Mouse (Mus musculus): ENCODE results near the gene Hgd.

Hgd gene

DNA sequence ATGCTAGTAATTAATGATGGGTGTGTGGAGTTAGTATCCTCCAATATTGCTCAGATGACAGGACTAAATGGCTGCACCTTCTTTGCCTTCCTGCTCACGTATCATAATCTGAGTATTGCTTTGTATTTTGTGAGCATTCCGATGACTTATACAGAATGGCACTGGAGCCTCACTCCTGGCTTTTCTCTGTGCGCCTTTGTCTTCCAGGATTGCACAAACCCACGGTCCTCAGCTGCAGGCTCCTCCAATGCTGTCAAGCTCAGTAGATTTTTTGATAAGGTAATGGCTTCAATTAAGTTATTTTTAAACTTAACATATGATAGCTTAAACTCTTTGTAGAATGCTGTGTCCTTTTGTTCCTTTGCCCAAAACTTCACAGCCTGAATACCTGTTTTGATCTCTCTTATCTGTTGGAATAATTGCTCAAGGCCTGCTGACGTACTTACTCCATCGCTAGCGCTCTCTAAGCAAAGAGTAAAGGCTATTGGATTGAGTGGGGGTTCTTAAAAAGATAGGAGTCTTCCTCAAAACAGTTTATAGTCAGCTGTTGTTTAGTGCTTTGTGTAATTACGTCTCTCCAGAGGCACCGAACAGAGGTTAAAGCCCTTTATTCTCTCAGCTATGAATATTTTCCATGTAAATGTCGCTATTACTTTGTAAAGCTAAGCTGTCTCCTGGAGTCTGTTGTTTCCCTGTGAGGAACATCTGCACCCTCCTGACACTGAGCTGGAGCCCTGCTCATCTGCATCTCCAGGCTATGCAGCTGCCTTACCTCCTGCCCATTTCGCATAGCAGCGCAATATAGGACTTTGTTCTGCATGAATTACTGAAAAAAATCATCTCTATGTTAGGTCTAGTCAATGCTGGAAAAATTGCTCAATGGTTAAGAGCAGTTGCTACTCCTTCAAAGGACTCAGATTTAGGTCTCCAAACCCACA is 12.6 kb upstream of the Hgd start:
- TF ChIP-seq GATA4 (IDR thresholded peaks at IDR 0.05; ENCODE audit: insufficient replicate concordance, low read length), result peak; percentile 97

DNA sequence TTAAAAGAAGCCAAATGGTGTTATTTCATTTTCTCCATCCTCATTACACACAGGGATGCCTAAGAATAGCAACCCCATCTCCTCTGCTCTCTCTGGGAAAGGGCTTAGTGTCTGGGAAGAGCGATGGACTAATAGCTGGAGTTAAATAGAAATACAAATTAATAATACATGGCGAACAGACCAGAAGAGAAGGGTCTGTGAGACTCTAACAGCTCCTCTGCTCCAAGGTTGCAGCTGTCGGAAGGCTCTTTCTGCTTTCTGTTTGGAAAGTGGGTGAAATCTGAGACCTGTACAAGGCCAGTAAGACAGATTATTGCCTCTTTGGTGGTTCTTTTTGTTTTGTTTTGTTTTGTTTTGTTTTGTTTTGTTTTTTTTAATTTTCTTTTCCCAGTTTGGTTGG is 8.4 kb upstream of the Hgd start:
- TF ChIP-seq GATA4 (IDR thresholded peaks at IDR 0.05; ENCODE audit: insufficient replicate concordance, low read length), result no peak

DNA sequence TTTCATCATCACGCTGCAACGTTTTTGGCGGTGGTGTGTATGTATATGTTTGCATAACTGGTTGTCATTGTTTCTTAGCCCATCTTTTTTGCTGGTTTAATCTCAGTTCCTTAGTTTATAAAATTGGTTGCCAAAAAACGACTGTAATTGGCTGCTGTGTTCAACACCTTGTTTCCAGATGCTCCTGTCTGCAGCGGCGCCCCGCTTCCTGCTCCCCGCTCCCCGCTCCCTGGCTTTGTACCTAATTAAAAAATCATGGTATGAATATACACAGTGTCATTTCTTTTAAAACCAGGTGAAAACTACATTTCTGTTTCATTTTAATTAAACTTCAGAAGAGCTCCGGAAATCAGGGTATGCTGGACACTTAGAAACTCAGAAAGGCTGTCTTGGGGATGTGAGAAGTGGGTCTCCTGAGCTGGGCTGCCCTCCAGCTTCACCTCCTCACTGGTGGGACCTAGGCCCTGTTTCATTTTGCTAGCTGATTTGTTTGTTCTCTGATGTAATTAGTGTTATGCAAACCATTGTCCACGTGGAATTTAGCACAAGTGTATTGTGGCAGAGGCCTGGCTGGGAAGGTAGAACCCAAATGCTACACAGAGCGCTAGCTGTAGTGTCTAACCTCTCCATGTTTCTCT is 7.7 kb upstream of the Hgd start:
- TF ChIP-seq GATA4 (IDR thresholded peaks at IDR 0.05; ENCODE audit: insufficient replicate concordance, low read length), result no peak

DNA sequence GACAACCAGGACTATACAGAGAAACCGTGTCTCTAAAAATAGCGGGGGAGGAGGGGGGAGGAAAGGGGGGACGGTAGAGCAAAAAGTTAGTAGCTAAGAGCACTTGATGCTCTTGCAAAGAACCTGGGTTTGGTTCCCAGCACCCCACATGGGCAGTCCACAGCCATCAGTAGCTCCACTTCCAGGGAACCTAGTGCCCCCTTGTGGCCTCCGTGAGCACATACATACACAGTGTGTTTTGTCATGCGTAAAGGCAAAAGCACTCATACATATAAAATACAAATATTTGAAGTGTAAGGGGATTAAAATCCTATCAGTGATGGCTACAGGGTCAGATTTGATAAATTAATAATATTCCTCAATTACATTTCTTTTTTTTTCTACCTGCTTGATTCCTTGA is 6.9 kb upstream of the Hgd start:
- no peak for TF ChIP-seq GATA4 (IDR thresholded peaks at IDR 0.05; ENCODE audit: insufficient replicate concordance, low read length)

DNA sequence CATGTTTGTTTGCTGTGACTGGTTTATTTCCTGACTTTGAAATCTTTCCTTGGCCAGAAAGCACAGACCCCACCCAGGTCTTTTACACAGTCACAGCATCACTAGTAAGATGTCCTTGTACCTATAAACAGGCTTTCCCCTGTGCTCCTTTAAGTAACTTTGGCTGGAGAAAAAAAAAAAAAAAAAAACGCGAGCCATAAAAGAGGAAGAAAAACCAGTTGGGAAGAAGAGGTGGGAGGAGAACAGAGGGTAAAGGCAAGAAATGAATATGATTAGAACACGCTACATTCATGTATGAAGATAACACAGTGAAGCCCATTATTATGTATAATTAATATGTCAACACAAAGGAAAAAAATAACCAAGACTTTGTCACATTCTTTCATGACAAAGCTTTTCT is 4.6 kb upstream of the Hgd start:
- TF ChIP-seq GATA4 (IDR thresholded peaks at IDR 0.05; ENCODE audit: insufficient replicate concordance, low read length), result no peak

DNA sequence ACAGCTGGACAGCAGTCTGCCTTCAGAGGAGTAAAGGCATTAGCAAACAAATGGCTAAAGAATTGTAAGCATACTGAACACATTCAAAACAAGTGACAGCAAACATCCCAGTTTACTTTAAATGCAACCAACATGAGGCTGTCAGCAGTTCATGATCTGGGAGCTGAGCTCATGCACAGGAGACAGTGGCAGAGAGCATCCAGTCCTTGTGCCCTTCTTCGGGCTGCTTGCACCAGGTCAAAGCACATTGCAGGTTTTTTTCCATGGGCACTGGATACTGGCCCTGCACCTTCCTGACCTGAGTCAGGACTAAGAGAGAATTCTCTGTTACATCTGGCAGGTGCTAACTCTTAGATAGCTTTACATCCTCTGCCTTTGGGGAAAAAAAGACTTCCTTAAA is 362 bp upstream of the Hgd start:
- peak; percentile 27; the same call in 1 of the 2 replicates for TF ChIP-seq GATA4 (IDR thresholded peaks at IDR 0.05; ENCODE audit: insufficient replicate concordance, low read length)

DNA sequence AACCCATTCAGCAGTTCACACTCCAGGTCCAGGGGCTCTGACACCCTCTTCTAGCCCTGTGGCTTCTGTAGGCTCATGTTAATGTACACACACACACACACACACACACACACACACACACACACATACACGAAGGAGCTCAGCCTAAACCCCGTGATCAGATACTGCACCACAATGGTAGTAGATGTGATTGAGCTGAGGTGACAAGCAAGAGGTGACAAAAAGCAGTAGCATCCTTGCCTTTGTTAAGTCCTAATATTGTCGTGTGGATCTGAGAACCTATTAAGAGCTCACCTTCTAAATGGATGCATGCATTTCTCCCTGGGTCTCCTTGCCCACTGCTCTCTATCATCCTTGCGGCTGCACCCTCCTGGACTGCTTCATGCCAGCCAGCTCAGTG is 698 bp downstream of the Hgd start:
- TF ChIP-seq GATA4 (IDR thresholded peaks at IDR 0.05; ENCODE audit: insufficient replicate concordance, low read length), result no peak

DNA sequence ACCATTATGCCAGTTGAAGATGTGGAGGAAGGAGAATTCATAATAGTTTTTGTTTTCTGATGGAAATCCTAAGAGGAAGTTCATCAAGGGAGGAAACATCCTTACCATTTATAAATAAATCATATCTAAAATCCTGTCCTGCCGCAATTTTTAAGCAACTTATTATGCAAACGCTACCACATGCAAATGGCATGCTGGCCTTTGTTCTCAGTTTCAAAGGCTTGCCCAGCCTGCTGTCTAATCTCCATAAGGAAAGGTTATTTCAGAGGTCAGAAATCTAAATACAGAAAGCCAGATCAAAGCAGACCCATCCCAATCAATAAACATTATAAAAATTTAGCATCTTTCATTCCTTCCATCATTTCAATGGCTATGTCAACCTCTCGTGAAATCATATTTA is 1.9 kb downstream of the Hgd start:
- no peak for TF ChIP-seq GATA4 (IDR thresholded peaks at IDR 0.05; ENCODE audit: insufficient replicate concordance, low read length)

DNA sequence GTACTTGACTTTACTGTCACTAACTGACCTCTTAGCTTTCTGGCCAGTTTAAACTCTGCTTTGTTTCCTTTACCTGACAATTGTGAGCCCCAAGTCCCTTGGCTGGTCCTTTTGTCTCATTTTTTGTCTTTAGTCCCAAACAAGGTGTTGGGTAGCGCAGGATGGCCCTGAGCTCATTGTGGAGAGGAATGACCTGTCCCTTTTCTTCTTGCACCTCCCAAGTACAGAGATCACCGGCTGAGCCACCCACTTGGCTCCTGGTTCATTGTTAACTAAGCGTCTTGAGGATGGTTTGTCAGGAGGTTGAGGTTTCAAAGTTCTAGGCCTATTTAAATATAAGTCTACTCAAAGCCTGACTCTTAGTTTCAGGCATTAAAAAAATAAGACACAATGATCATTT is 3.4 kb downstream of the Hgd start:
- no peak for TF ChIP-seq GATA4 (IDR thresholded peaks at IDR 0.05; ENCODE audit: insufficient replicate concordance, low read length)

DNA sequence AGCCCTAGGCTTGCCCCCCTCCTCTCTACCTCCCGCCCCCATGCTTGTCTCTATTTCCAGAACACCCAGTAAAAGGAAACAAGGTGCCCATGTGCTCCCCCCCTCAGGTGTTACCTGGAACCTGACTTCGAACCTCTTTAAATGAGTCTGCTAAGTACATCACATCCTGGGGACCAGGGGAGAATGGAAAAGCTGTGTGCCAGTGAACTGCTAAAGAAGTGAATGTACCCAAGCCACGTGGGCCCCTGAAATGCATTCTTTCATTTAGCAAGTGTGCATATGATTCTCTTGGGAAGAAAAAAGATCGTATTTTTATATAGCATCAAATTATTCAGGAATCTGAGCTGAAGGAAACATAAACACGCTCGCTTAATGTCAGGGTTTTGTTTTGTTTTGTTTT is 3.8 kb downstream of the Hgd start:
- no peak for TF ChIP-seq GATA4 (IDR thresholded peaks at IDR 0.05; ENCODE audit: insufficient replicate concordance, low read length)

DNA sequence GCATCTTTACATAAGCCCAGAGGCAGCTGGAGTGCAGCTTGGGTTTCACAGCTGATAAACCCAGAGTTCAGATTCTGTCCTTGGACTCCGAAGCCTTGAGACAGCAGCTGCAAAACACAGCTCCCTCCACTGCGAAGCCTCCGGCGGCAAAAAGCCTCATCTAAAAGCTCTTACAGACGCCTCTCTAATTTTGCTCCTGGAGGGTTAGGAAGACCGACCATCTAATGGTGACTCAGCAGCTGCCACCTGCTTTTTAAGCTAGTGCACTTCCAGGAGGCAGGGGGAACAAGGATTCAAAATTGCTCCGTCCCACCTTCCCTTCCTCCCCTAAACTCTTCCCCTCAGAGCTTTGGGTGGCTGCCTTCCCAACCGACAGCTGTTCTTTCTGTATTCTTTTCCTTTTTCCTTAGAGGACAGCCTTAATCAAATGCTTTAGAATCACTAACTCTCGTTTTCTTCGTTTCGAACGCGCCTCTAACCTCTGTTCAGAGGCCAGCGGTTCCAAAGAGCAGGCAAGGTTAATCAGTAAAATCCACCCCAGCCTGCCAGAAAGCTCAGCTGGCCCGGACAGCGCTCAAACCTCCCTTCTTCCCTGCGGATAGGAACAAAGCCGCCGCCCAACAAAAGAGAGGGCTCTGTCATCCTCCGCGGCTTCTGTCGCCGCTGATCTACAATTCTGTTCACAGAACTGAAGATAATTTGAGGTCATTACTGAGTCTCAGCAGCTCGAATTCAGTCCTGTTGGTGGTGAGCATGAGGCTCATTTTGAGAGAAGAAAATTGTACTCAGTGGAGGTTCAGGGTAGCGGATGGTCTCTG is 4.5 kb downstream of the Hgd start:
- no peak for TF ChIP-seq GATA4 (IDR thresholded peaks at IDR 0.05; ENCODE audit: insufficient replicate concordance, low read length)

DNA sequence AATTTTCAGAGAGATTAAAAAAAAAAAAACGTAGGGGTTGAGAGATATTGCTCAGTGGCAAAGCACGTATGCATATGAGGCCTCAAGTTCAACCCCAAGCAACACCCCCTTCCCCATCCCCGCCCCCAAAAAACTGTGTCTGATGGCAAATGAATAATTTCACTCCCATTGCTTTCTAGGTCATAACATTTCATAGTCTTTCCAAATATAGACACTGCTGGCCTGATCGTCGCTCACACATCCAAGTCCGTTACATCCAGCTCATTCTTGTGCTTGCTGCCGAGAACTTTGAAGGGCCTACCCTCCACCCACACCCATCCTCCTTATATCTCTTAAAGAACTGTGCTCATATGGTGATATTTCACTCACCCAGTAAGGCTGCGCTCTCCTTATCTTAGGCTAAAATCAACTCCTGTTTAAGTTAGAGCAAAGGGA is 5.2 kb downstream of the Hgd start:
- TF ChIP-seq GATA4 (IDR thresholded peaks at IDR 0.05; ENCODE audit: insufficient replicate concordance, low read length), result no peak

DNA sequence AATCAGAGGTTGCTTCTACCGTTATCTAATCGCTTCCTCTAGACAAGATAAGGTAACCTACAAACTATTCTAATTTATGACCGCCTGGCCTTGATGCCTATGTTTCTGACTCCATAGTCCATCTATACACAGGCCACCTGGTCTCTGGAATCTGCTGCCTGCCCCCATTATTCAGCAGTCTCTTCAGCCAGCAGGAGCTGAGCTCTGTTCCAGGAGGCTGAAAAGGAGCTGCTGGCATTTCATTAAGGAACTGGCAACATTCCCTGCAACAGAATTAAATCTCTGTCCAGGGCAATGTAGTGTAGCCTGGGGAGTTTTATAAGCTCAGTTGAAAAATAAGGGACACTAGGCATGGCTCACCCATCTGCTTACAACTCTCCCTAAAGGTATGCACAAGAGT is 11.0 kb downstream of the Hgd start:
- TF ChIP-seq GATA4 (IDR thresholded peaks at IDR 0.05; ENCODE audit: insufficient replicate concordance, low read length), result no peak

DNA sequence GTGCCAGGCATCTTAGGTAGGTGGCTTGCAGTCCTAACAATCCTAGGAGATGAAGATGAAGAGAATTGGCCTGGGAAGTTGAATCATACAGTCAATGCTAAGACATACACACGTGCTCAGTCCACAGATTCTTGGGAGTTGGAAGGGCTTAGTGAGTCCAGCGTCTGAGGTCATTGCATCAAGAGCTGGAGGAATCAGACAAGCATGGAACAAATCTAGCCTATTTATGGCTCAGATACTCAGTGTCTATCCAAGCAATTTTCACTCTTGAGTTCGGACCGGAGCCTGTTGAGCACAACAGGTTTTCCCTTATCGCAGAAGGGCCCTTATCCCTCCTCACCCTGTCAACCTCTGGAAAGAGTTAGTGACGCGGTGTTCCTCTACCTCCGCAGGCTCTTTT is 11.6 kb downstream of the Hgd start:
- no peak for TF ChIP-seq GATA4 (IDR thresholded peaks at IDR 0.05; ENCODE audit: insufficient replicate concordance, low read length)

DNA sequence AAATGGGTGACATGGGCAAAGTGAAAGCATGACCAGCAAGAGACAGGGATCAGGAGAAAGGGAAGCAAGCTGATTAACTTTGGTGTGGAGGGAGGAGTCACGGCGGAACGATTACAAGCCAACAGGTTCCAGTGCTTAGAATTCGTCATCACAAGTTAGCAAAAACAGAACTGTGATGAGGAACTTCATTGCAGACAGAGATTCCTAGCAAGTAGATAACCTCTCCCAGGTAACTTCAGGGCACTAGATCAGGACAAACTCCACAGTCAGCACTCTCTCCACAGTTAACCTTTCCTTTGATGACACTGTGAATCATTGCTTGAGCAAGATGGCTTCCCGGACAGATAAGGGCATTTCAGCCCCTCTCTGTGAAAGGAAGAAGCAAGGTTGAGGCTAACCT is 17.5 kb downstream of the Hgd start:
- 0 out of 2 replicates have a peak, but pooled peaks have one; percentile 5 for TF ChIP-seq GATA4 (IDR thresholded peaks at IDR 0.05; ENCODE audit: insufficient replicate concordance, low read length)

DNA sequence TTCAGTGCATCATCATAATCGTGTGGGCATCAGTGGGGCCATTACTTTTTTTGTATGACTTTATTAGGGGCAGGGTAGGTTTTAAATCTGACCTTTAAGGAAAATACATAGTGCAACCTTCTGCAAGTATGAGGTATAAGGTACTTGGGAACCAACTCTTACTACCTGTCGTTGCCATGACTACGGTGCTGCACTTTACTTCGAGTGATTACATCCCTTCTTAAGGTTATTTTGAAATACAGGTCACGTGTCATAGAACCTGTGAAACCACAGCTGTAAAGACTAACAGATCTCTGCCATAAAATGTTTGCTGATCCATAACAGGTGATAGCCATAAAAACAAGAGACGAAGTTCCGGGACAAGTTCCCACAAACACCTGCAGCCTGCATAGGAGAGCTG is 18.5 kb downstream of the Hgd start:
- TF ChIP-seq GATA4 (IDR thresholded peaks at IDR 0.05; ENCODE audit: insufficient replicate concordance, low read length), result no peak

All from liver, adult (tissue).